Mouse (Mus musculus) C2C12 (cell line): ENCODE data around the gene Zfp523. TPM values are rescaled to one million over a fixed set of nuclear protein-coding genes. Genes with fewer than 3 reads are reported as not detected.

ENCODE experiments used
- H3K27me3 ChIP-seq: one replicate; pipeline ENCODE4 v1.6.1; 2011; ENCODE audit not compliant: control insufficient read depth, insufficient read depth, insufficient read length
- H3K36me3 ChIP-seq: one replicate; pipeline ENCODE4 v1.6.1; 2011; ENCODE audit not compliant: control insufficient read depth, insufficient read depth
- H3K4me3 ChIP-seq: one replicate; pipeline ENCODE4 v1.5.1; 2011; ENCODE audit warnings: mild to moderate bottlenecking, control low read depth; ENCODE audit not compliant: poor library complexity, insufficient read depth, severe bottlenecking
- H3K79me2 ChIP-seq: one replicate; pipeline ENCODE4 v1.6.1; 2011; ENCODE audit not compliant: control insufficient read depth, insufficient read depth
- H3K79me3 ChIP-seq: one replicate; pipeline ENCODE4 v1.6.1; 2011; ENCODE audit warnings: low read depth, control low read depth
- H3ac ChIP-seq: one replicate; pipeline ENCODE3; 2011; ENCODE audit warnings: low read depth; ENCODE audit not compliant: control insufficient read depth, insufficient read length
- CEBPB ChIP-seq: IDR thresholded peaks from one replicate; pipeline ENCODE4 v1.6.1; 2011; ENCODE audit warnings: low read depth, mild to moderate bottlenecking, control low read depth, moderate library complexity
- CTCF ChIP-seq: IDR thresholded peaks from one replicate; pipeline ENCODE4 v1.5.1; 2011; ENCODE audit not compliant: control insufficient read depth, insufficient read depth, insufficient read length
- FOSL1 ChIP-seq: IDR thresholded peaks from one replicate; pipeline ENCODE4 v1.8.0; 2011; ENCODE audit warnings: mild to moderate bottlenecking, low read length; ENCODE audit not compliant: poor library complexity, insufficient read depth, severe bottlenecking
- MAX ChIP-seq: IDR thresholded peaks from one replicate; pipeline ENCODE4 v1.6.1; 2011; ENCODE audit warnings: mild to moderate bottlenecking, control low read depth
- MYOD1 ChIP-seq: IDR thresholded peaks from one replicate; pipeline ENCODE4 v1.6.1; 2011; ENCODE audit warnings: low read depth; ENCODE audit not compliant: control insufficient read depth, insufficient read length
- MYOG ChIP-seq: IDR thresholded peaks from one replicate; pipeline ENCODE4 v1.6.1; 2011; ENCODE audit not compliant: control insufficient read depth, insufficient read length; ENCODE audit errors: extremely low read depth
- USF1 ChIP-seq: IDR thresholded peaks from one replicate; pipeline ENCODE4 v1.6.1; 2011; ENCODE audit warnings: low read depth, mild to moderate bottlenecking, control low read depth, moderate library complexity
- polyA plus RNA-seq: library from polyadenylated mRNA; unstranded; fragments of >200 nt; fragmentation: generic; extraction: Trizol; gene quantifications from one replicate; pipeline ENCODE4 v1.2.1, GENCODE M21; 2012; ENCODE audit warnings: missing spikeins

Zfp523 gene
- polyA plus RNA-seq, 1 experiment = 21.0 TPM

DNA sequence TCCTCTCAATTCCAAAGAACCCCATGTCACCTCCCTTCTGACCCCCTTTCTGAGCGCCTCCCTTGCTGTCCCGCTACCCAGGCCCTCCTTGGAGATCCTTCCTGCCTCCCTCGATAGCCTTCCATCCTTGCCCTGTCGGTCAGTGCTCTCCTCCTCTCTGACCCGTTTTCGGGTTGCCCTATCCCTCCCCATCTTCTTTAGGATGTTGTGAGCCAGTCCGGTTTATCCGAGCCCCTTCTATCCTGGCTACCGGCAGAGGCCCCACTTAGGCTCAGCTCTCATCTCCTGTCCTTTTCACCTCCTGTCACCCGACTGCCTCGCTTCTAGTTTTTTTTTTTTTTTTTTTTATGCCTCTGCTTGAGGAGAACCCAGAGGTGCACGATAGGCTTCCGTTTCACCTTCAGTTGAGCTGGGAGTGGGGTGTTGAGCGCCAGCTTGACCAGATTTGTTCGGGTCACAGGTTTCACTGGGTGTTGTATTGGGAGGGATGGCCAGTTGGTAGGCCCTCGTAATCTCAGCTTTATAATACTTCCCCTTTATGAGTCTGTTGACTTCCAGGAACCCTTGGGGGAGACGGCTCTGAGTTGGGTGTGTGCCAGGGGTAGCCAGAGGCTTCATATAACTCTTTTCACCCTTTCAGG is 56.3 kb downstream of the Zfp523 start:
- peaks cover 56% of the 10 kb centered on the region for H3K79me2 ChIP-seq
- peaks cover 39% of the 10 kb centered on the region for H3K79me3 ChIP-seq
- peak overlapping the region; percentile 97 for H3K4me3 ChIP-seq
- TF ChIP-seq MYOG (no peak), USF1 (no peak), MYOD1 (no peak), MAX (no peak), CEBPB (no peak), CTCF (no peak), FOSL1 (no peak)
- H3K36me3 ChIP-seq = peaks cover 5% of the 10 kb centered on the region
- H3K27me3 ChIP-seq = no peaks in the 10 kb centered on the region
- peak overlapping the region; percentile 84 for H3ac ChIP-seq

- no peak overlapping the region for H3K4me3 ChIP-seq
Measured at GRCm38 (mm10) chr17:28234641-28235040, 57.7 kb downstream of the Zfp523 start.

DNA sequence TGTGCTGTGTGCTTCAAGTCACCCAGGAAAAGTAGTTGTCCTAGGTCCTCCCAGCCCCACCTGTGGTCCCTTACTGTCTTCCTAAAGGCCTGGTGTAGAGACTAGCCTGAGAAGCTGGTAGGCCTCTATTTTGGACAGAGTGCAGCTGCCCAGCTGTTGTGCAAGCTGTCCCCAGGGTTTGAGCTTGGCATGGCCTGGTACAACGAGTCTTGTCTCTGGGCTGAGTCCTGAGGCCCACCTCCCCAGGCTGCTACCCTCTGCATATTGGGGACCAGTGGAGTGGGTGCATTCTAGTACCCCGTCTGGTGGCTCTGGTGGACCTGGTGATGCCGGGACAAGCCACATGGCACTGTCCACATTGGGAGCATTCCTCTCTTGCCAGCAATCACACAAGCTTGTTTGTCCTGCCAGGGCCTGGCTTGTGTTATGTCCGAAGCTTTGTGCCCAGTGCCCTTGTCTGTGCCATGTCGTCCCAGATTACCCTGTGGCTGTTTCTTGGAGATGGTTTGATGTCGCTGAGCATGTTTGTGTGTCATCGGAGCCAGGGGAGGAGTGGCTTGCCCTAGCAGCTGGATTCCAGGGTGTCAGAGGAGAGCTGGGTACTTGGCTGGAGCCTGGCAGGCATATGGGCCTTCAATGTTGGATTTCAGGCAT is 59.2 kb downstream of the Zfp523 start:
- TF ChIP-seq MYOD1 (no peak), MAX (no peak), FOSL1 (no peak), CTCF (no peak), MYOG (no peak), USF1 (no peak), CEBPB (no peak)
- peaks cover 33% of the 10 kb centered on the region for H3K36me3 ChIP-seq
- H3K4me3 ChIP-seq = no peak overlapping the region
- H3ac ChIP-seq = peak overlapping the region; percentile 13
- peaks cover 49% of the 10 kb centered on the region for H3K79me3 ChIP-seq
- H3K79me2 ChIP-seq = peaks cover 81% of the 10 kb centered on the region
- H3K27me3 ChIP-seq = no peaks in the 10 kb centered on the region

More at GRCm38 (mm10) chr17:28234641-28235040, 57.7 kb downstream of the Zfp523 start:
- H3K36me3 ChIP-seq = peaks cover 18% of the 10 kb centered on the region
- peaks cover 45% of the 10 kb centered on the region for H3K79me3 ChIP-seq
- no peaks in the 10 kb centered on the region for H3K27me3 ChIP-seq
- no peak overlapping the region for H3ac ChIP-seq
- TF ChIP-seq MAX = no peak
- no peak for TF ChIP-seq FOSL1
- TF ChIP-seq USF1 = no peak
- TF ChIP-seq MYOD1 = no peak
- no peak for TF ChIP-seq MYOG
- no peak for TF ChIP-seq CEBPB
- no peak for TF ChIP-seq CTCF
- H3K79me2 ChIP-seq = peaks cover 67% of the 10 kb centered on the region

DNA sequence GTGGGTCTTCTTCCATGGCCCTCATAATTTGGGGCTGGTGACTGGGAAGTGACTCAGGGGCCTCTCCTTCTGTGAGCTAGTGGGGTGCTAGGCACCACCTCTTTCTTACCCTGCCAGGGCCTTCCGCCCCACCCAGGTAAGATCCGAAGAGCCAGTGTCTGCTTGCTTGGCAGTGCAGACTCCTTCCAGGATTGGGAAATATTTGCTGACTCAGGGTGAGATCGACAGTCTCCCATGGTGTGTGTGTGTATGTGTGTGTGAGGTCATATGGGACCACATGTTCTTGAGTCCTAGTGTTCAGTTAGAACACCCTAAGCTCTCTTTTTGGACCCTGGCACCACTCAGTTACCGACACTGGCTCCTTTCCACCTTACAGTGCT is 59.7 kb downstream of the Zfp523 start:
- no peak overlapping the region for H3K4me3 ChIP-seq
- TF ChIP-seq MYOD1 = no peak
- TF ChIP-seq FOSL1 = no peak
- no peak for TF ChIP-seq CTCF
- TF ChIP-seq CEBPB = peak; percentile 38
- no peak for TF ChIP-seq MYOG
- peak; percentile 33 for TF ChIP-seq MAX
- TF ChIP-seq USF1 = no peak
- no peak overlapping the region for H3ac ChIP-seq
- peaks cover 85% of the 10 kb centered on the region for H3K79me2 ChIP-seq
- peaks cover 37% of the 10 kb centered on the region for H3K36me3 ChIP-seq
- no peaks in the 10 kb centered on the region for H3K27me3 ChIP-seq
- H3K79me3 ChIP-seq = peaks cover 49% of the 10 kb centered on the region

DNA sequence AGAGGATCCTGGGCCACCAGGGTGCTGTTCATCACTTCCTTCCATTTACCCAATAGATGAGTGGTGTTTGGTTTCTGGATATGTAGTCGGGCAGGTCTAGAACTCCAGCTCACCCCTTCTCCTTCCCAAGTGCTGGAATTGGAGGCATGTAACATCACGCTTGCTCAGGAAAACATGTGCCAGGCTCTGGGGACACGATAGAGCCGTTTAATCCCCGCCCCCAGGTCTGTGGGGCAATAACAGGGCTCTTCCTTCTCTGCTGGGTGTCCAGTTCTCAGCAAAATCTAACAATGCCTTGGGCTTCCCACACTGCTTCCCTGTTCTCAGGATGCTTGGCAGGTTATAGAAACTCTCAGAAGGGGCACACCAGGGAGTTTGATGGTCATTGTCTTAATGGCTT is 60.4 kb downstream of the Zfp523 start:
- peaks cover 49% of the 10 kb centered on the region for H3K79me3 ChIP-seq
- TF ChIP-seq MYOD1 = no peak
- peaks cover 92% of the 10 kb centered on the region for H3K79me2 ChIP-seq
- peaks cover 45% of the 10 kb centered on the region for H3K36me3 ChIP-seq
- no peaks in the 10 kb centered on the region for H3K27me3 ChIP-seq
- H3ac ChIP-seq = no peak overlapping the region
- no peak overlapping the region for H3K4me3 ChIP-seq

DNA sequence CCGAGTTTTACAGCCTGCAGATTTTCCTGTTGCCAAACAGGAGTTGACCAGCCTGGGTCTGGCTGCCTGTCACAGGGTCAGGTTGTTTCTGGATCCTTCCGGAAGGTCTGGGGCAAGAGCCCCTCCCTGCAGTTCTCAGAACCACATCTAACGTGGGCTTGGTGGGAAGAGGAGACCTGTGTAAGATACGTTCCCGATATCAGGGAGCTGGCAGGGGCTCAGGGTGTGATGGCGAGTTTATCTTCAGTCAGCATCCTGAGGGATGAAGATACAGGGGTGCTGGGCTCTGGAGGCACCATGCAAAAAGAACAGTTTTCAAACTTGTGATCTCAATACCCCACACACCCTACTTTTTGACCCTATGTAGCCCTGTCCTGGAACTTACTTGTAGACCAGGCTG is 60.9 kb downstream of the Zfp523 start:
- H3K79me3 ChIP-seq = peaks cover 48% of the 10 kb centered on the region

More for the DNA sequence above, 60.9 kb downstream of the Zfp523 start:
- H3K27me3 ChIP-seq = no peaks in the 10 kb centered on the region
- H3K36me3 ChIP-seq = peaks cover 49% of the 10 kb centered on the region
- H3K79me2 ChIP-seq = peaks cover 94% of the 10 kb centered on the region
- no peak overlapping the region for H3K4me3 ChIP-seq
- no peak overlapping the region for H3ac ChIP-seq
- TF ChIP-seq CEBPB (no peak), CTCF (no peak), MAX (no peak)
